Mouse (Mus musculus) stomach, postnatal 0 days (tissue): ENCODE data around the gene Opa1.

Experiments used
- CTCF ChIP-seq: IDR thresholded peaks from 2 replicates; pipeline ENCODE4 v1.5.1; 2016; ENCODE audit warnings: antibody characterized with exemption, low read depth, mild to moderate bottlenecking, moderate library complexity
- EP300 ChIP-seq: optimal IDR thresholded peaks from 2 replicates; pipeline ENCODE3; 2016; ENCODE audit warnings: antibody characterized with exemption

- TF ChIP-seq CTCF: no peak
- TF ChIP-seq EP300: no peak
Measured at GRCm38 (mm10) chr16:29592171-29592570, 13.0 kb downstream of the Opa1 start.
